Mouse (Mus musculus) C2C12 (cell line): ENCODE measurements around the gene 1700037C18Rik. TPM values are rescaled to one million over a fixed set of nuclear protein-coding genes. Genes with fewer than 3 reads are reported as not detected.
A peak's percentile ranks its signal among the peaks of the same experiment; 100 is the strongest.

Experiments used
- H3K27me3 ChIP-seq: one replicate; pipeline ENCODE4 v1.6.1; 2011; ENCODE audit not compliant: control insufficient read depth, insufficient read depth, insufficient read length
- H3K36me3 ChIP-seq: one replicate; pipeline ENCODE4 v1.6.1; 2011; ENCODE audit not compliant: control insufficient read depth, insufficient read depth
- H3K4me3 ChIP-seq: one replicate; pipeline ENCODE4 v1.5.1; 2011; ENCODE audit warnings: mild to moderate bottlenecking, control low read depth; ENCODE audit not compliant: poor library complexity, insufficient read depth, severe bottlenecking
- H3K79me2 ChIP-seq: one replicate; pipeline ENCODE4 v1.6.1; 2011; ENCODE audit not compliant: control insufficient read depth, insufficient read depth
- H3K79me3 ChIP-seq: one replicate; pipeline ENCODE4 v1.6.1; 2011; ENCODE audit warnings: low read depth, control low read depth
- H3ac ChIP-seq: one replicate; pipeline ENCODE3; 2011; ENCODE audit warnings: low read depth; ENCODE audit not compliant: control insufficient read depth, insufficient read length
- CEBPB ChIP-seq: IDR thresholded peaks from one replicate; pipeline ENCODE4 v1.6.1; 2011; ENCODE audit warnings: low read depth, mild to moderate bottlenecking, control low read depth, moderate library complexity
- CTCF ChIP-seq: IDR thresholded peaks from one replicate; pipeline ENCODE4 v1.5.1; 2011; ENCODE audit not compliant: control insufficient read depth, insufficient read depth, insufficient read length
- FOSL1 ChIP-seq: IDR thresholded peaks from one replicate; pipeline ENCODE4 v1.8.0; 2011; ENCODE audit warnings: mild to moderate bottlenecking, low read length; ENCODE audit not compliant: poor library complexity, insufficient read depth, severe bottlenecking
- MAX ChIP-seq: IDR thresholded peaks from one replicate; pipeline ENCODE4 v1.6.1; 2011; ENCODE audit warnings: mild to moderate bottlenecking, control low read depth
- MYOD1 ChIP-seq: IDR thresholded peaks from one replicate; pipeline ENCODE4 v1.6.1; 2011; ENCODE audit warnings: low read depth; ENCODE audit not compliant: control insufficient read depth, insufficient read length
- MYOG ChIP-seq: IDR thresholded peaks from one replicate; pipeline ENCODE4 v1.6.1; 2011; ENCODE audit not compliant: control insufficient read depth, insufficient read length; ENCODE audit errors: extremely low read depth
- USF1 ChIP-seq: IDR thresholded peaks from one replicate; pipeline ENCODE4 v1.6.1; 2011; ENCODE audit warnings: low read depth, mild to moderate bottlenecking, control low read depth, moderate library complexity
- polyA plus RNA-seq: library from polyadenylated mRNA; unstranded; fragments of >200 nt; fragmentation: generic; extraction: Trizol; gene quantifications from one replicate; pipeline ENCODE4 v1.2.1, GENCODE M21; 2012; ENCODE audit warnings: missing spikeins

The 1700037C18Rik gene
- polyA plus RNA-seq, 1 experiment = 5.9 TPM

- TF ChIP-seq CTCF (no peak), MAX (peak; percentile 7)
- H3K4me3 ChIP-seq = peak overlapping the region; percentile 89
- peaks cover 94% of the 10 kb centered on the region for H3K79me2 ChIP-seq
- H3K27me3 ChIP-seq = no peaks in the 10 kb centered on the region
- peak overlapping the region; percentile 88 for H3ac ChIP-seq
- H3K36me3 ChIP-seq = peaks cover 3% of the 10 kb centered on the region
- H3K79me3 ChIP-seq = peaks cover 40% of the 10 kb centered on the region
These were observed 23.3 kb downstream of the 1700037C18Rik start for GRCm38 (mm10) chr16:3885065-3885670.

GRCm38 (mm10) chr16:3884201-3885064 lies 24.1 kb downstream of the 1700037C18Rik start, which contains the start of the genes Zfp597 and Gm20695:
TSS of gene Zfp597 (minus strand) at chr16:3884561.
TSS of gene Gm20695 (plus strand) at chr16:3884648.
- peak within 1 kb of the TSS; percentile 89 for H3K4me3 ChIP-seq
- peaks cover 40% of the 10 kb centered on the region for H3K79me3 ChIP-seq
- TF ChIP-seq MYOD1 (peak; percentile 11), CEBPB (peak; percentile 45), FOSL1 (no peak)
- peak within 1 kb of the TSS; percentile 88 for H3ac ChIP-seq
- H3K79me2 ChIP-seq = peaks cover 89% of the 10 kb centered on the region
- H3K36me3 ChIP-seq = peaks cover 3% of the 10 kb centered on the region
- H3K27me3 ChIP-seq = no peaks in the 10 kb centered on the region

DNA sequence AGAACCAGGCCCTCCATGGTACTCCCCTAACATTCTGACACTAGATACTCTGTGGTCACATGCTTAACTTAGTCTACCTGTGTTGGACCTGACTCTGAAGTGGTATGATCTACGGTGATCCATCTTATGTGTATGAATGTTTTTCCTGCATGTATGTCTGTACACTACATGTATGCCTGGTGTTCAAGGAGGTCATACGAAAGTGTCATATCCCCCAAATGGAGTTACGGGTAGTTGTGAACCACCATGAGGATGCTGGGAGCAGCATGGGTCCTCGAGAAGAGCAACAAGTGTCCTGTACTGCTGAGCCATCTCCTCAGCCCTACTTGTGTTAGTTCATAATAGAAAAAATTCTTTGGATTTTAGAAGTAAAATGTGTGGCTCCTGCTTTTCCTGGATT lies 32.1 kb downstream of the 1700037C18Rik start:
- Histone ChIP-seq H3K79me2 (peaks cover 12% of the 10 kb centered on the region), H3K4me3 (no peak overlapping the region), H3K79me3 (no peaks in the 10 kb centered on the region), H3ac (no peak overlapping the region), H3K36me3 (peaks cover 21% of the 10 kb centered on the region), H3K27me3 (no peaks in the 10 kb centered on the region)
- no peak for TF ChIP-seq CTCF
- no peak for TF ChIP-seq MAX
- TF ChIP-seq FOSL1 = no peak
- TF ChIP-seq CEBPB = no peak
- TF ChIP-seq USF1 = no peak
- no peak for TF ChIP-seq MYOD1
- no peak for TF ChIP-seq MYOG

GRCm38 (mm10) chr16:3872216-3873047 lies 36.1 kb downstream of the 1700037C18Rik start, which contains the start of gene Naa60:
TSS of gene Naa60 (plus strand) at chr16:3872375.
- no peaks in the 10 kb centered on the region for H3K27me3 ChIP-seq
- TF ChIP-seq MYOG = no peak
- H3K79me3 ChIP-seq = no peaks in the 10 kb centered on the region
- peaks cover 14% of the 10 kb centered on the region for H3K36me3 ChIP-seq
- no peak within 1 kb of the TSS for H3K4me3 ChIP-seq
- H3K79me2 ChIP-seq = no peaks in the 10 kb centered on the region
- H3ac ChIP-seq = peak within 1 kb of the TSS; percentile 48

DNA sequence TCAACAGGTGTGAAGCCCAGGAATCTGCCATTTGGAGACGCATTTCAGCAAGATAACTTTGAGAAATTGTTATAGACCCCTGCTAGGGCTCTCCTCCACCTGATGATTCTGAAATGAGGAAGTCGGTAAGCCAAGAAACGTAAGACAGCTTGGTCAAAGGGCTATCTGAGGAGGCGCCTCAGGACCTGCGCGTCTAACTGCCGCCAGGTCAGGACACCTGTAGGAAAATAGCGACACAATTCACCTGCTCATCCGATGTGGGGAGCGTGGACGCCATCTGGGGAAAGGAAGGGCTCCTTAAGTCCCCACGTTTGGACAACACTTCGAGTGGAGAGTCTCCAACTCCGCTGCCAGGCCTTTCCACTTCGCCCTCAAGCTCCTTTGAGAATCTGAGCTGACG lies 36.7 kb downstream of the 1700037C18Rik start:
- no peak for TF ChIP-seq MAX
- TF ChIP-seq USF1 = no peak
- TF ChIP-seq CTCF = no peak
- TF ChIP-seq CEBPB = no peak
- TF ChIP-seq FOSL1 = no peak
- TF ChIP-seq MYOD1 = no peak
- TF ChIP-seq MYOG = no peak
- Histone ChIP-seq H3K79me3 (no peaks in the 10 kb centered on the region), H3K36me3 (peaks cover 13% of the 10 kb centered on the region), H3K27me3 (no peaks in the 10 kb centered on the region), H3ac (peak overlapping the region; percentile 48), H3K79me2 (no peaks in the 10 kb centered on the region), H3K4me3 (no peak overlapping the region)
